Mouse (Mus musculus): ENCODE measurements around the gene Hmbs. TPM values are rescaled to one million over a fixed set of nuclear protein-coding genes. Genes with fewer than 3 reads are reported as not detected.
"Not testable (repeated sequence)": the region's sequence is repeated elsewhere in the genome, so short reads cannot be mapped to it uniquely, and the experiment has no call there.

Gene Hmbs
- polyA plus RNA-seq, 1 experiment from 2014 or later: 155 TPM

GRCm38 (mm10) chr9:44377335-44377734 is 33.3 kb upstream of the Hmbs start:
- H3K9ac ChIP-seq (ENCODE audit: low read length); H3K9me3 ChIP-seq (ENCODE audit: control insufficient read depth, low read length); H3K27ac ChIP-seq (ENCODE audit: low read depth, low read length); H3K4me3 ChIP-seq (ENCODE audit: low read depth, low read length); H3K27me3 ChIP-seq (ENCODE audit: control insufficient read depth, insufficient read depth, low read length); DNase-seq (ENCODE audit: low spot score); H3K4me1 ChIP-seq (replicated peaks; ENCODE audit: control insufficient read depth, insufficient read depth, low read length); H3K36me3 ChIP-seq (ENCODE audit: control insufficient read depth, insufficient read depth, low read length); H3K4me2 ChIP-seq (ENCODE audit: low read depth, low read length, severe bottlenecking); ATAC-seq (replicated peaks; ENCODE audit: low FRiP score): not testable (repeated sequence)
- 76% methylated on average over 2 of the region's 2 CpGs for WGBS

- H3K4me2 ChIP-seq (ENCODE audit: low read depth, low read length, severe bottlenecking): no peak overlapping the region
- H3K27me3 ChIP-seq (ENCODE audit: control insufficient read depth, insufficient read depth, low read length): no peaks in the 10 kb centered on the region
- no peaks in the 10 kb centered on the region for H3K36me3 ChIP-seq (ENCODE audit: control insufficient read depth, insufficient read depth, low read length)
- no peak overlapping the region for H3K27ac ChIP-seq (ENCODE audit: low read depth, low read length)
- 88% methylated on average over 6 of the region's 6 CpGs for WGBS
- peaks cover 4% of the 10 kb centered on the region for H3K4me1 ChIP-seq (replicated peaks; ENCODE audit: control insufficient read depth, insufficient read depth, low read length)
- ATAC-seq (replicated peaks; ENCODE audit: low FRiP score): no peak
- no peak overlapping the region for H3K4me3 ChIP-seq (ENCODE audit: low read depth, low read length)
- no peak for DNase-seq (ENCODE audit: low spot score)
- H3K9me3 ChIP-seq (ENCODE audit: control insufficient read depth, low read length): no peaks in the 10 kb centered on the region
- H3K9ac ChIP-seq (ENCODE audit: low read length): no peak overlapping the region
These were observed 32.1 kb upstream of the Hmbs start for GRCm38 (mm10) chr9:44376141-44376540.

DNA sequence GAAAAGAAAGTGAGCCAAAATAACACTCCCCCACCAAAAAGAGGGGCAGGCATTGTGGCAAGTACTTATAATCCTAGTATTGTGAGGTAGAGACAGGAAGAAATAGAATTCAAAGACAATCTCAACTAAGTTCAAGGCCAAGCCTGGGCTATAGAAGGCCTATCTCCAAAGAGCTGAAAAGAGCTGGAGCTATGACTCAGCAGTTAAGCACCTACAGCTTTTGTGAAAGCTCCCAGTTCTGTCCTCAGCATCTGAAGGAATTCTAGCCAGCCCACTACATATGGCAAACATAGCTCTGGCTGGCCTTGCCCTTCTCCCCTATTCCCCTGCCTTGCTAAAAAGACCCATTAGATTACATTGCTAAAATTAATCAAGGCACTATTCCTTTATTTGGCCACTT is 29.4 kb upstream of the Hmbs start:
- Histone ChIP-seq H3K9me3 (ENCODE audit: control insufficient read depth, low read length) (no peaks in the 10 kb centered on the region), H3K9ac (ENCODE audit: low read length) (no peak overlapping the region), H3K4me2 (ENCODE audit: low read depth, low read length, severe bottlenecking) (no peak overlapping the region), H3K27ac (ENCODE audit: low read depth, low read length) (no peak overlapping the region), H3K4me1 (replicated peaks; ENCODE audit: control insufficient read depth, insufficient read depth, low read length) (no peaks in the 10 kb centered on the region), H3K27me3 (ENCODE audit: control insufficient read depth, insufficient read depth, low read length) (no peaks in the 10 kb centered on the region), H3K4me3 (ENCODE audit: low read depth, low read length) (no peak overlapping the region), H3K36me3 (ENCODE audit: control insufficient read depth, insufficient read depth, low read length) (no peaks in the 10 kb centered on the region)
- no peak for ATAC-seq (replicated peaks; ENCODE audit: low FRiP score)
- DNase-seq (ENCODE audit: low spot score): no peak

GRCm38 (mm10) chr9:44364480-44364879 is 20.5 kb upstream of the Hmbs start:
- Histone ChIP-seq H3K4me3 (ENCODE audit: low read depth, low read length) (no peak overlapping the region), H3K4me1 (replicated peaks; ENCODE audit: control insufficient read depth, insufficient read depth, low read length) (0 out of 2 replicates have a peak, but pooled peaks cover 2% of the 10 kb centered on the region), H3K4me2 (ENCODE audit: low read depth, low read length, severe bottlenecking) (no peak overlapping the region), H3K27me3 (ENCODE audit: control insufficient read depth, insufficient read depth, low read length) (no peaks in the 10 kb centered on the region), H3K9ac (ENCODE audit: low read length) (no peak overlapping the region), H3K9me3 (ENCODE audit: control insufficient read depth, low read length) (no peaks in the 10 kb centered on the region), H3K27ac (ENCODE audit: low read depth, low read length) (no peak overlapping the region), H3K36me3 (ENCODE audit: control insufficient read depth, insufficient read depth, low read length) (no peaks in the 10 kb centered on the region)
- ATAC-seq (replicated peaks; ENCODE audit: low FRiP score): no peak
- no peak for DNase-seq (ENCODE audit: low spot score)
- WGBS: 62% methylated on average over 3 of the region's 3 CpGs

- H3K36me3 ChIP-seq (ENCODE audit: control insufficient read depth, insufficient read depth, low read length); H3K4me1 ChIP-seq (replicated peaks; ENCODE audit: control insufficient read depth, insufficient read depth, low read length); H3K9ac ChIP-seq (ENCODE audit: low read length); ATAC-seq (replicated peaks; ENCODE audit: low FRiP score); H3K27me3 ChIP-seq (ENCODE audit: control insufficient read depth, insufficient read depth, low read length); H3K9me3 ChIP-seq (ENCODE audit: control insufficient read depth, low read length); DNase-seq (ENCODE audit: low spot score); H3K27ac ChIP-seq (ENCODE audit: low read depth, low read length): not testable (repeated sequence)
- H3K4me2 ChIP-seq (ENCODE audit: low read depth, low read length, severe bottlenecking): peak overlapping the region; percentile 78; the same call in 1 of the 2 replicates
- WGBS: 50% methylated on average over 4 of the region's 4 CpGs
- H3K4me3 ChIP-seq (ENCODE audit: low read depth, low read length): peak overlapping the region; percentile 74; the same call in 1 of the 2 replicates
These were observed 17.9 kb upstream of the Hmbs start for GRCm38 (mm10) chr9:44361931-44362330.

GRCm38 (mm10) chr9:44361190-44361917 is 17.3 kb upstream of the Hmbs start, which contains the start of gene Vps11:
Vps11 (minus strand) TSS chr9:44361670.
- peaks cover 3% of the 10 kb centered on the region; the same call in 1 of the 2 replicates for H3K36me3 ChIP-seq (ENCODE audit: control insufficient read depth, insufficient read depth, low read length)
- no peaks in the 10 kb centered on the region for H3K9me3 ChIP-seq (ENCODE audit: control insufficient read depth, low read length)
- H3K4me2 ChIP-seq (ENCODE audit: low read depth, low read length, severe bottlenecking): peak within 1 kb of the TSS; percentile 78
- DNase-seq (ENCODE audit: low spot score): peak; percentile 97
- no peaks in the 10 kb centered on the region for H3K27me3 ChIP-seq (ENCODE audit: control insufficient read depth, insufficient read depth, low read length)
- H3K4me3 ChIP-seq (ENCODE audit: low read depth, low read length): peak within 1 kb of the TSS; percentile 74
- peak within 1 kb of the TSS; percentile 63 for H3K9ac ChIP-seq (ENCODE audit: low read length)
- ATAC-seq (replicated peaks; ENCODE audit: low FRiP score): peak; percentile 93
- 0 out of 2 replicates have a peak, but pooled peaks cover 2% of the 10 kb centered on the region for H3K4me1 ChIP-seq (replicated peaks; ENCODE audit: control insufficient read depth, insufficient read depth, low read length)
- no peak within 1 kb of the TSS for H3K27ac ChIP-seq (ENCODE audit: low read depth, low read length)
- WGBS: under 1% methylated on average over 44 of the region's 44 CpGs

GRCm38 (mm10) chr9:44357207-44357606 is 13.2 kb upstream of the Hmbs start:
- DNase-seq (ENCODE audit: low spot score) (no peak), ATAC-seq (replicated peaks; ENCODE audit: low FRiP score) (no peak)
- Histone ChIP-seq H3K36me3 (ENCODE audit: control insufficient read depth, insufficient read depth, low read length) (peaks cover 23% of the 10 kb centered on the region), H3K4me2 (ENCODE audit: low read depth, low read length, severe bottlenecking) (no peak overlapping the region), H3K27me3 (ENCODE audit: control insufficient read depth, insufficient read depth, low read length) (no peaks in the 10 kb centered on the region), H3K27ac (ENCODE audit: low read depth, low read length) (no peak overlapping the region), H3K9me3 (ENCODE audit: control insufficient read depth, low read length) (no peaks in the 10 kb centered on the region), H3K9ac (ENCODE audit: low read length) (no peak overlapping the region), H3K4me1 (replicated peaks; ENCODE audit: control insufficient read depth, insufficient read depth, low read length) (0 out of 2 replicates have a peak, but pooled peaks cover 2% of the 10 kb centered on the region), H3K4me3 (ENCODE audit: low read depth, low read length) (no peak overlapping the region)
- 79% methylated on average over 4 of the region's 4 CpGs for WGBS

DNA sequence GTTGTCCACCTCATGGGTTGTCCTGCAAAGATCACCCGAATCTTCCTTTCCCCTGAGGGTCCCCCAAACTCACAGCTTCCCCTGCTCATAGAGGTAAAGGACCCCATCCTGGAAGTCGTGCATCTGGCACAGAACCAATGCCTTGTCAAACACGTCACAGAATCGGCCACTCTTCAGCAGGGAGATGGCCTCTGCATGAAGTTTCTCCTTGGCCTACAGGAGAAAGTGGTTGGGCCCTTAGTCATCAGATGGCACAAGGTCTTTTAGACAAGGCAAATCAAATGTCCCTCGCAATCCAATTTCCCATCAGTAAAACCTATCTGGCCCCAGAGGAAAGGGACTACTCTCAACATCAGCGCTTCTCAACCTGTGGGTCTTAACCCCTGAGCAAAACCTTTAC is 9.1 kb upstream of the Hmbs start:
- Histone ChIP-seq H3K4me3 (ENCODE audit: low read depth, low read length) (no peak overlapping the region), H3K36me3 (ENCODE audit: control insufficient read depth, insufficient read depth, low read length) (peaks cover 34% of the 10 kb centered on the region), H3K9me3 (ENCODE audit: control insufficient read depth, low read length) (no peaks in the 10 kb centered on the region; the same call in 1 of the 2 replicates), H3K9ac (ENCODE audit: low read length) (no peak overlapping the region), H3K4me1 (replicated peaks; ENCODE audit: control insufficient read depth, insufficient read depth, low read length) (no peaks in the 10 kb centered on the region), H3K27ac (ENCODE audit: low read depth, low read length) (no peak overlapping the region), H3K4me2 (ENCODE audit: low read depth, low read length, severe bottlenecking) (no peak overlapping the region), H3K27me3 (ENCODE audit: control insufficient read depth, insufficient read depth, low read length) (no peaks in the 10 kb centered on the region)
- no peak for DNase-seq (ENCODE audit: low spot score)
- 94% methylated on average over 6 of the region's 6 CpGs for WGBS
- no peak for ATAC-seq (replicated peaks; ENCODE audit: low FRiP score)

DNA sequence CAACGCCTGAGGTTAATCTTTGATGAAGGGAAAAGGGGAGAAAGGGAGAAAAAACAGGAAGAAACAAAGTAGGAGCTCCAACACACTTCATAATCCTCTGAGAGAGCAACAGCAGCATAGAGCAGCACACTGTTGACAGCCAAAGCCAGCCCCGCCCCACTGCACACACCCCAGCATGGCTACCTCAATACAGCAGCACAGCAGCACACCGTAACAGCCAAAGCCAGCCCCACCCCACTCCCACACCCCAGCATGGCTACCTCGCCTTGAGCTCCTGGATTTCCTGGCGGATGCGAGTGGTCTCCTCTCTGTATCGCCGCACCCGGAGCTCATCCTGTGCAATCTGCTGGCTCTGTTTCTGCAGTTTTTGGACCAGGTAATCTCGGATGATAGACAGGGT is 8.3 kb upstream of the Hmbs start:
- Histone ChIP-seq H3K27me3 (ENCODE audit: control insufficient read depth, insufficient read depth, low read length) (no peaks in the 10 kb centered on the region), H3K27ac (ENCODE audit: low read depth, low read length) (no peak overlapping the region), H3K4me1 (replicated peaks; ENCODE audit: control insufficient read depth, insufficient read depth, low read length) (no peaks in the 10 kb centered on the region), H3K4me2 (ENCODE audit: low read depth, low read length, severe bottlenecking) (no peak overlapping the region), H3K36me3 (ENCODE audit: control insufficient read depth, insufficient read depth, low read length) (peaks cover 36% of the 10 kb centered on the region), H3K9me3 (ENCODE audit: control insufficient read depth, low read length) (no peaks in the 10 kb centered on the region; the same call in 1 of the 2 replicates), H3K4me3 (ENCODE audit: low read depth, low read length) (no peak overlapping the region), H3K9ac (ENCODE audit: low read length) (no peak overlapping the region)
- 93% methylated on average over 10 of the region's 10 CpGs for WGBS
- no peak for ATAC-seq (replicated peaks; ENCODE audit: low FRiP score)
- DNase-seq (ENCODE audit: low spot score): no peak

Measured in forebrain, embryonic 11.5 days (tissue).